Mouse (Mus musculus): ENCODE measurements around the gene Mcam. TPM values are rescaled to one million over a fixed set of nuclear protein-coding genes. Genes with fewer than 3 reads are reported as not detected.

The Mcam gene
- 12.9 and 14.8 TPM in 2 replicates for polyA plus RNA-seq (2014; fragmentation: Nextera tagmentation; extraction: Ambion mirVana)

- H3K4me3 ChIP-seq (ENCODE audit: low read depth, low read length): peak within 1 kb of the TSS; percentile 43
- ATAC-seq (replicated peaks; ENCODE audit: low FRiP score): peak; percentile 38
- DNase-seq (ENCODE audit: low spot score): peak; percentile 77
- no peaks in the 10 kb centered on the region for H3K9me3 ChIP-seq (ENCODE audit: control insufficient read depth, low read length)
- H3K27me3 ChIP-seq (ENCODE audit: control insufficient read depth, insufficient read depth, low read length): peaks cover 22% of the 10 kb centered on the region
- WGBS: 2% methylated on average over 54 of the region's 55 CpGs
- no peak within 1 kb of the TSS for H3K27ac ChIP-seq (ENCODE audit: low read depth, low read length)
- H3K9ac ChIP-seq (ENCODE audit: low read length): peak within 1 kb of the TSS; percentile 53
- no peaks in the 10 kb centered on the region for H3K36me3 ChIP-seq (ENCODE audit: control insufficient read depth, insufficient read depth, low read length)
- peak within 1 kb of the TSS; percentile 70 for H3K4me2 ChIP-seq (ENCODE audit: low read depth, low read length, severe bottlenecking)
- H3K4me1 ChIP-seq (replicated peaks; ENCODE audit: control insufficient read depth, insufficient read depth, low read length): peaks cover 18% of the 10 kb centered on the region
Observed at GRCm38 (mm10) chr9:44134101-44134850, at the start of gene Mcam. Gene Mcam (plus strand): TSS chr9:44134469.

DNA sequence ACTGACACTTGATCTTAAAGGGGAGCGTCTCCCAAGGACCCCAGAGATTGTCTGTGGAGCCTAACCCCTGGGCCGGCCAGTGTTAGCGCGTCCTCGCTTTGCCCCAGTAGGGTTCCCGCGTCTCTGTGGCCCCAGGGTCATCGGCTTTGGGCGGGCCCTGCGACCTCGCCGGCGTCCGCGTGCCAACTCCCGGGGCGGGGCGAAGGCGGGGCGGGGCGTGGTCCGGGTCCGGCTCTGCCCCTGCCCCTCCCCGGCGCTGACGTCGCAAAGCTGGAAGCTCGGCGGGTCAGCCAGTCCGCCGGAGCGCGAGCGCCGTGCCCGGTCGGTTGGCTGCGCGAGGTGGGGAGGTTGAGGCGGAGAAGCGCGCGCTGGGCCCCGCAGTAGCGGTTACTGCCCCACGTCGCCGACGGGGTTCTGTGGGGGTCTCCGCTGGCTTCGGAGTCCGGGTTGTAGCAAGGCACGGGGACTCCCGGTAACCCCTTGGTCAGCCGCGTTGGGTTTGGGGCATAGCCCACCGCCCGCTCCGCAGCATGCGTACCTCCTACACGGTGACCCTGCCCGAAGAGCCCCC is 49.5 kb upstream of the Mcam start:
- peak overlapping the region; percentile 98 for H3K4me2 ChIP-seq (ENCODE audit: low read depth, low read length, severe bottlenecking)
- ATAC-seq (replicated peaks; ENCODE audit: low FRiP score) (peak; percentile 82), DNase-seq (ENCODE audit: low spot score) (peak; percentile 95)
- peak overlapping the region; percentile 54 for H3K4me3 ChIP-seq (ENCODE audit: low read depth, low read length)
- H3K27ac ChIP-seq (ENCODE audit: low read depth, low read length): no peak overlapping the region
- H3K4me1 ChIP-seq (replicated peaks; ENCODE audit: control insufficient read depth, insufficient read depth, low read length): peaks cover 27% of the 10 kb centered on the region
- H3K9ac ChIP-seq (ENCODE audit: low read length): peak overlapping the region; percentile 71
- WGBS: under 1% methylated on average over 58 of the region's 62 CpGs
- H3K9me3 ChIP-seq (ENCODE audit: control insufficient read depth, low read length): no peaks in the 10 kb centered on the region
- H3K27me3 ChIP-seq (ENCODE audit: control insufficient read depth, insufficient read depth, low read length): peaks cover 25% of the 10 kb centered on the region
- H3K36me3 ChIP-seq (ENCODE audit: control insufficient read depth, insufficient read depth, low read length): no peaks in the 10 kb centered on the region

- Histone ChIP-seq H3K27me3 (ENCODE audit: control insufficient read depth, insufficient read depth, low read length) (peaks cover 25% of the 10 kb centered on the region), H3K4me1 (replicated peaks; ENCODE audit: control insufficient read depth, insufficient read depth, low read length) (peaks cover 27% of the 10 kb centered on the region), H3K27ac (ENCODE audit: low read depth, low read length) (no peak overlapping the region), H3K4me3 (ENCODE audit: low read depth, low read length) (peak overlapping the region; percentile 54), H3K36me3 (ENCODE audit: control insufficient read depth, insufficient read depth, low read length) (no peaks in the 10 kb centered on the region), H3K9me3 (ENCODE audit: control insufficient read depth, low read length) (no peaks in the 10 kb centered on the region), H3K4me2 (ENCODE audit: low read depth, low read length, severe bottlenecking) (peak overlapping the region; percentile 98), H3K9ac (ENCODE audit: low read length) (peak overlapping the region; percentile 71)
- ATAC-seq (replicated peaks; ENCODE audit: low FRiP score): 0 out of 2 replicates have a peak, but pooled peaks have one; percentile 10
- no peak for DNase-seq (ENCODE audit: low spot score)
- 4% methylated on average over 10 of the region's 10 CpGs for WGBS
Observed at GRCm38 (mm10) chr9:44085276-44085675, 49.0 kb upstream of the Mcam start.

DNA sequence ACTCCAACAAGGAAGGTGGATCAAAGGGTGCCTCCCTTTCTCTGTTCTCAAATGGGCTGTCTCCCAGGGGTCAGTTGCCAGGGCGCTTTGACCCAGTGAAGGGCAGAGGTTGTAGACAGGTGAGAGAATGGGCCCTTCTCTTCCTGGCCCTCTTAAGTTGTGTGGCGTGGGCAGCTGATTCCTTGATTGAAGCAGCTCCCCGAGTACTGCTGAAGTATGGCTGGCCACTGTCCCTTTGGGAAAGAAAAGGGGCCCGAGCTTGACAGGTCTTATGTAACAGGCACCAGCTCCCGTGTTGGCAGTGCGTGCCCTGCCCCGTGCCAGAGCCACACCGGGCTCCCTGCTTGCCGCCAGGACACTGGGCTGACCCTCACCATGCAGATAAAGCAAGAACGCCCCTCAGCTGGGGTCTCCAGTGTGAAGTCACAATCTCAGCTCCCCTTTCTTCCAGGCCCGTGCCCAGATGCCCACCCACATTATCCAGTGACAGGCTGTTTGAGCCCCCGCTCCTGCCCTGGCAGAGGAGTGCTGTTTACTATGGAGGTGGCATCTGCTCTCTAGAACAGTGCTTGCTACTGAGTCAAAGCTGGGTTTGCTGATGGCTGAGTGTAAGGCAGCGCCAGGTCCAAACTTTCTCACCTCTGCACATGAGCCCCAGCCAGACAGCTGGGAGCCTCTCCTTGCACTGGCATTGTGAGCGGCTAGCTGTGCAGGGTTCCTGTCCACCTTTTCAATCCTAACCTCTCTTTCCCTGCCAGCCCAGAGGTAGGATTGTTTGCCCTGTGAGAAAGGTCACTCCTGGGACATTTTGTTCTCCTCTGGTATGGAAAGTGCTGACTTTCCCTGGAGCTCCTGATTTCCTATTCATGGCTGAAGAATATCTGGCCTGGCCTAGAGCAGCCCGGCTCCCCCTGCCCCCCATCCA is 48.3 kb upstream of the Mcam start:
- Histone ChIP-seq H3K4me2 (ENCODE audit: low read depth, low read length, severe bottlenecking) (peak overlapping the region; percentile 98; the same call in 1 of the 2 replicates), H3K9me3 (ENCODE audit: control insufficient read depth, low read length) (no peaks in the 10 kb centered on the region), H3K27me3 (ENCODE audit: control insufficient read depth, insufficient read depth, low read length) (peaks cover 25% of the 10 kb centered on the region), H3K27ac (ENCODE audit: low read depth, low read length) (no peak overlapping the region), H3K4me1 (replicated peaks; ENCODE audit: control insufficient read depth, insufficient read depth, low read length) (peaks cover 27% of the 10 kb centered on the region), H3K4me3 (ENCODE audit: low read depth, low read length) (no peak overlapping the region; the same call in 1 of the 2 replicates), H3K36me3 (ENCODE audit: control insufficient read depth, insufficient read depth, low read length) (no peaks in the 10 kb centered on the region), H3K9ac (ENCODE audit: low read length) (peak overlapping the region; percentile 71; the same call in 1 of the 2 replicates)
- WGBS: 71% methylated on average over 15 of the region's 15 CpGs
- ATAC-seq (replicated peaks; ENCODE audit: low FRiP score) (no peak), DNase-seq (ENCODE audit: low spot score) (no peak)

- Histone ChIP-seq H3K4me2 (ENCODE audit: low read depth, low read length, severe bottlenecking) (no peak overlapping the region), H3K36me3 (ENCODE audit: control insufficient read depth, insufficient read depth, low read length) (no peaks in the 10 kb centered on the region), H3K27me3 (ENCODE audit: control insufficient read depth, insufficient read depth, low read length) (peaks cover 25% of the 10 kb centered on the region), H3K27ac (ENCODE audit: low read depth, low read length) (no peak overlapping the region), H3K4me1 (replicated peaks; ENCODE audit: control insufficient read depth, insufficient read depth, low read length) (peaks cover 27% of the 10 kb centered on the region), H3K4me3 (ENCODE audit: low read depth, low read length) (no peak overlapping the region), H3K9ac (ENCODE audit: low read length) (no peak overlapping the region), H3K9me3 (ENCODE audit: control insufficient read depth, low read length) (no peaks in the 10 kb centered on the region)
- no peak for ATAC-seq (replicated peaks; ENCODE audit: low FRiP score)
- DNase-seq (ENCODE audit: low spot score): no peak
- 43% methylated on average over 10 of the region's 10 CpGs for WGBS
Observed at GRCm38 (mm10) chr9:44086960-44087359, 47.3 kb upstream of the Mcam start.

GRCm38 (mm10) chr9:44087761-44088455 is 46.4 kb upstream of the Mcam start:
- Histone ChIP-seq H3K4me3 (ENCODE audit: low read depth, low read length) (no peak overlapping the region), H3K4me2 (ENCODE audit: low read depth, low read length, severe bottlenecking) (no peak overlapping the region), H3K4me1 (replicated peaks; ENCODE audit: control insufficient read depth, insufficient read depth, low read length) (peaks cover 27% of the 10 kb centered on the region), H3K36me3 (ENCODE audit: control insufficient read depth, insufficient read depth, low read length) (no peaks in the 10 kb centered on the region), H3K27me3 (ENCODE audit: control insufficient read depth, insufficient read depth, low read length) (peaks cover 25% of the 10 kb centered on the region), H3K9me3 (ENCODE audit: control insufficient read depth, low read length) (no peaks in the 10 kb centered on the region), H3K27ac (ENCODE audit: low read depth, low read length) (no peak overlapping the region), H3K9ac (ENCODE audit: low read length) (no peak overlapping the region)
- WGBS: 12% methylated on average over 15 of the region's 15 CpGs
- ATAC-seq (replicated peaks; ENCODE audit: low FRiP score): no peak
- DNase-seq (ENCODE audit: low spot score): no peak

- no peak overlapping the region for H3K27ac ChIP-seq (ENCODE audit: low read depth, low read length)
- WGBS: 68% methylated on average over 12 of the region's 12 CpGs
- no peaks in the 10 kb centered on the region for H3K9me3 ChIP-seq (ENCODE audit: control insufficient read depth, low read length)
- no peak for ATAC-seq (replicated peaks; ENCODE audit: low FRiP score)
- no peaks in the 10 kb centered on the region for H3K36me3 ChIP-seq (ENCODE audit: control insufficient read depth, insufficient read depth, low read length)
- no peak overlapping the region for H3K4me3 ChIP-seq (ENCODE audit: low read depth, low read length)
- peaks cover 25% of the 10 kb centered on the region for H3K4me1 ChIP-seq (replicated peaks; ENCODE audit: control insufficient read depth, insufficient read depth, low read length)
- H3K9ac ChIP-seq (ENCODE audit: low read length): no peak overlapping the region
- H3K27me3 ChIP-seq (ENCODE audit: control insufficient read depth, insufficient read depth, low read length): peaks cover 17% of the 10 kb centered on the region
- no peak for DNase-seq (ENCODE audit: low spot score)
- no peak overlapping the region for H3K4me2 ChIP-seq (ENCODE audit: low read depth, low read length, severe bottlenecking)
Observed at GRCm38 (mm10) chr9:44088877-44089608, 45.2 kb upstream of the Mcam start.
